Mouse (Mus musculus): ENCODE results near the gene Jup. TPM values are rescaled to one million over a fixed set of nuclear protein-coding genes. Genes with fewer than 3 reads are reported as not detected.

Jup gene
- polyA plus RNA-seq, 1 experiment: not detected

GRCm38 (mm10) chr11:100319492-100320171, 77.9 kb downstream of the Jup start, which contains the start of gene Eif1:
Gene Eif1 (plus strand): TSS chr11:100319885.
- no peak for TF ChIP-seq GATA1 (IDR thresholded peaks at IDR 0.05; ENCODE audit: low read length)

Other genes starting within 250 kb of the Jup start
- gene Krt19, start 249.1 kb downstream of the Jup start, polyA plus RNA-seq (2012): not detected in 2 replicates
- not detected in 2 replicates for gene Krt9, start 204.5 kb downstream of the Jup start, polyA plus RNA-seq (2012)
- not detected in 2 replicates for gene Krt14, start 190.2 kb downstream of the Jup start, polyA plus RNA-seq (2012)
- not detected in 2 replicates for gene Krt16, start 148.9 kb downstream of the Jup start, polyA plus RNA-seq (2012)
- 0.04 TPM in 1 of 2 replicates, not detected in the other for gene Krt17, start 136.7 kb downstream of the Jup start, polyA plus RNA-seq (2012)
- not detected in 2 replicates for gene Krt42, start 127.9 kb downstream of the Jup start, polyA plus RNA-seq (2012)
- gene Eif1, start 77.9 kb downstream of the Jup start, polyA plus RNA-seq (2012): 517 and 775 TPM in 2 replicates
- not detected in 2 replicates for gene Gast, start 63.4 kb downstream of the Jup start, polyA plus RNA-seq (2012)
- gene Hap1, start 41.6 kb downstream of the Jup start, polyA plus RNA-seq (2012): not detected in 2 replicates
- not detected in 2 replicates for gene P3h4, start 17.1 kb upstream of the Jup start, polyA plus RNA-seq (2012)
- gene Fkbp10, start 17.9 kb upstream of the Jup start, polyA plus RNA-seq (2012): not detected in 2 replicates
- gene Nt5c3b, start 44.0 kb upstream of the Jup start, polyA plus RNA-seq (2012): 51.0 and 63.7 TPM in 2 replicates
- gene Klhl10, start 44.2 kb upstream of the Jup start, polyA plus RNA-seq (2012): 0.09 TPM in 2 replicates
- gene Klhl11, start 75.0 kb upstream of the Jup start, polyA plus RNA-seq (2012): 3.4 and 3.8 TPM in 2 replicates
- gene Acly, start 130.2 kb upstream of the Jup start, polyA plus RNA-seq (2012): 24.4 and 80.2 TPM in 2 replicates
- 0.03 TPM in 1 of 2 replicates, not detected in the other for gene Ttc25, start 147.8 kb upstream of the Jup start, polyA plus RNA-seq (2012)
- gene Cnp, start 177.1 kb upstream of the Jup start, polyA plus RNA-seq (2012): 2.9 and 3.7 TPM in 2 replicates
- 52.6 and 60.7 TPM in 2 replicates for gene Nkiras2, start 221.5 kb upstream of the Jup start, polyA plus RNA-seq (2012)
- gene Dnajc7, start 222.4 kb upstream of the Jup start, polyA plus RNA-seq (2012): 96.0 and 111 TPM in 2 replicates